Mouse (Mus musculus): Measurements from ENCODE around the gene Chrdl2. TPM values are rescaled to one million over a fixed set of nuclear protein-coding genes. Genes with fewer than 3 reads are reported as not detected.
"Not testable (repeated sequence)": the region's sequence is repeated elsewhere in the genome, so short reads cannot be mapped to it uniquely, and the experiment has no call there.

Gene Chrdl2
- polyA plus RNA-seq, 1 experiment from 2014 or later, result 0.10 TPM

DNA sequence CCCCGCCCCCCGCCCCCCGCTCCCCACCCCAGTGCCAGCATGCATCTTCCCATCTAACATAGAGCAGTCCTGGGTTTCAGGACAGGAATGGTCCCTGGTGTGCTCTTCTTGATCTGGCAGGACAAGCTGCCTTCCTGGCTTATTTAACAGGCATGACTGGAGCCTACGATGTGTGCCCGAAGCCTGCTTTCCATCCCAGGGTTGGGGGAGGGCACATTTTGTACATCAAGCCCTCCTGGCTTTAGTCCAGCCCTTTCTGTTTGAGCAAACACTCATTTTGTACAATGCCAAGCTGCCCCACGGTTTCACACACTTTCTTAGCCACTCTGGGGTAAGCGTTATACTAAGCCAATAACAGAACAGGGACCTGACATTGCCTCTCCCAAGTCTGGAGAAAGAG is 30.1 kb downstream of the Chrdl2 start:
- Histone ChIP-seq H3K4me3 (ENCODE audit: low read depth, low read length) (no peak overlapping the region), H3K27ac (ENCODE audit: low read depth, low read length) (no peak overlapping the region), H3K9me3 (replicated peaks; ENCODE audit: control insufficient read depth, low read length) (no peaks in the 10 kb centered on the region), H3K27me3 (ENCODE audit: control insufficient read depth, insufficient read depth, low read length) (no peaks in the 10 kb centered on the region; the same call in 1 of the 2 replicates), H3K9ac (ENCODE audit: low read depth, low read length) (no peak overlapping the region), H3K4me2 (no peak overlapping the region), H3K36me3 (ENCODE audit: control insufficient read depth, insufficient read depth, low read length) (no peaks in the 10 kb centered on the region), H3K4me1 (ENCODE audit: control insufficient read depth, insufficient read depth, low read length) (no peaks in the 10 kb centered on the region)
- WGBS (ENCODE audit: insufficient replicate concordance), result 80% methylated on average over 7 of the region's 7 CpGs
- no peak for ATAC-seq (replicated peaks; ENCODE audit: insufficient number of reproducible peaks, low FRiP score, low TSS enrichment)

- no peak overlapping the region for H3K4me2 ChIP-seq
- no peak overlapping the region for H3K27ac ChIP-seq (ENCODE audit: low read depth, low read length)
- no peaks in the 10 kb centered on the region for H3K4me1 ChIP-seq (ENCODE audit: control insufficient read depth, insufficient read depth, low read length)
- H3K27me3 ChIP-seq (ENCODE audit: control insufficient read depth, insufficient read depth, low read length), result no peaks in the 10 kb centered on the region; the same call in 1 of the 2 replicates
- H3K9me3 ChIP-seq (replicated peaks; ENCODE audit: control insufficient read depth, low read length), result no peaks in the 10 kb centered on the region
- no peak for ATAC-seq (replicated peaks; ENCODE audit: insufficient number of reproducible peaks, low FRiP score, low TSS enrichment)
- 67% methylated on average over 3 of the region's 3 CpGs for WGBS (ENCODE audit: insufficient replicate concordance)
- H3K4me3 ChIP-seq (ENCODE audit: low read depth, low read length), result no peak overlapping the region
- no peak overlapping the region for H3K9ac ChIP-seq (ENCODE audit: low read depth, low read length)
- H3K36me3 ChIP-seq (ENCODE audit: control insufficient read depth, insufficient read depth, low read length), result no peaks in the 10 kb centered on the region
Measured at GRCm38 (mm10) chr7:100036495-100036894, 30.5 kb downstream of the Chrdl2 start.

DNA sequence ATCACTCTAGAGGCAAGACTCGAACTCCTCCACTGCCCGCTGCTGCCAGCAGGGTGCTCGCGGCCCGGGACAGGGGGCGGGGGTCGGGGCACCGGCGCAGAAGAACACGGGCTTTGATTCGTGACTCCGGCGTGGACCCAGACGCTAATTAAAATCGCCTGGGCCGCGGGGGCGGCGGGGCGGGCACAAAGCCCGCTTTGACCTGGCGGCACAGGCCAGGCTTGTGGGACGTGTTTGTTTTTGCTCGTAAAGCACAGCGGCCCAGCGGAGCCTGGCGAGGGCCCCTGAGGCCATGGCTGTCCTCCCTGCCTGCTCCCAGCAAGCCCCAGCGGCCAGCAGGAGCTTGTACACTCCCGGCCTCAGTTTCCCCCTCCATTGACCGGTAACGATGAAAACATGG is 36.1 kb downstream of the Chrdl2 start:
- H3K4me2 ChIP-seq, result peak overlapping the region; percentile 50
- H3K4me1 ChIP-seq (ENCODE audit: control insufficient read depth, insufficient read depth, low read length), result peaks cover 9% of the 10 kb centered on the region
- WGBS (ENCODE audit: insufficient replicate concordance), result 12% methylated on average over 31 of the region's 31 CpGs
- ATAC-seq (replicated peaks; ENCODE audit: insufficient number of reproducible peaks, low FRiP score, low TSS enrichment), result no peak
- H3K27me3 ChIP-seq (ENCODE audit: control insufficient read depth, insufficient read depth, low read length), result peaks cover 8% of the 10 kb centered on the region
- no peaks in the 10 kb centered on the region for H3K36me3 ChIP-seq (ENCODE audit: control insufficient read depth, insufficient read depth, low read length)
- peak overlapping the region; percentile 31; the same call in 1 of the 2 replicates for H3K9ac ChIP-seq (ENCODE audit: low read depth, low read length)
- H3K9me3 ChIP-seq (replicated peaks; ENCODE audit: control insufficient read depth, low read length), result no peaks in the 10 kb centered on the region
- no peak overlapping the region for H3K27ac ChIP-seq (ENCODE audit: low read depth, low read length)
- H3K4me3 ChIP-seq (ENCODE audit: low read depth, low read length), result peak overlapping the region; percentile 20; the same call in 1 of the 2 replicates

DNA sequence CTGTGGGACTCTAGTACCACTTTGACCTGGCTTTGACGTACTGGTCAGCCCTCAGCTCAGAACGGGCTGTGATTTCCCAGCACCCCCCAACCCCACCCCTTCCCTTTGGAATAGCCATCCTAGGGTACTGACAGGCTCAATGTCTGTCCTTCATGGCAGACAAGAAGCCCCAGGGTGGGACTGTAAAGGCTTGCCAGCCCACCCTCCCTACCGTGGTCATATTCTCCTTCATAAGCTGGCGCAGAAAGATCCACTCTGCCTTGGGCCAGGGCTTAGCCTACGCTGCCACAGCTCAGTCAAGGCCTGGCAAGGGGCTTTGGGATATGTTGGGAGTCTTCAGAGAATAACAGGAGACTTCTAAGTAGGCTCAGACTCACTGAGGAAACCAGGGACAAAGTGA is 37.1 kb downstream of the Chrdl2 start:
- WGBS (ENCODE audit: insufficient replicate concordance), result 83% methylated on average over 5 of the region's 5 CpGs
- H3K36me3 ChIP-seq (ENCODE audit: control insufficient read depth, insufficient read depth, low read length), result no peaks in the 10 kb centered on the region

DNA sequence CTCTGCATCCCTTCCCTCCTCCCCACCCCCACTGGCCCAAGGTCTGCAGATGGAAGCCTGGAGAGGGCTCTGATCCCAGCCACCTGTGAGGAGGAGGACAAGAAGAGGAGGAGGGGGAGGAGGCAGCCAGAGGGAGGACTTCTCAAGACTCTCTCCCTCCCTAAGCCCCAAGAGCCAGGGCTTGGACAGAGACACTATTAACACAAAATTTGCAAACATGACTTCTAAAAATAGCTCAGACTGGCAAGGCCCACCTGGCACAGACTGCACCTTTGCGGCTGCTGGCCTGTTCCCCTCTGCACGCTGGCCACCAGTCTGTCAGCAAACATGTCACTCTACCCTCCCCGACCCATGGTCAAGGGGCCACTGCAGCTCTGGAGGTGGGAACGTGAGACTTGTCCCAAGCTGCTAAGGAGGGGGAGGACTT is 37.6 kb downstream of the Chrdl2 start:
- Histone ChIP-seq H3K4me1 (ENCODE audit: control insufficient read depth, insufficient read depth, low read length) (peaks cover 9% of the 10 kb centered on the region), H3K9me3 (replicated peaks; ENCODE audit: control insufficient read depth, low read length) (no peaks in the 10 kb centered on the region), H3K4me2 (no peak overlapping the region), H3K4me3 (ENCODE audit: low read depth, low read length) (no peak overlapping the region), H3K27ac (ENCODE audit: low read depth, low read length) (no peak overlapping the region), H3K27me3 (ENCODE audit: control insufficient read depth, insufficient read depth, low read length) (peaks cover 8% of the 10 kb centered on the region), H3K9ac (ENCODE audit: low read depth, low read length) (no peak overlapping the region), H3K36me3 (ENCODE audit: control insufficient read depth, insufficient read depth, low read length) (no peaks in the 10 kb centered on the region)
- ATAC-seq (replicated peaks; ENCODE audit: insufficient number of reproducible peaks, low FRiP score, low TSS enrichment), result no peak
- 25% methylated on average over 4 of the region's 4 CpGs for WGBS (ENCODE audit: insufficient replicate concordance)

More for the DNA sequence above, 37.1 kb downstream of the Chrdl2 start:
- ATAC-seq (replicated peaks; ENCODE audit: insufficient number of reproducible peaks, low FRiP score, low TSS enrichment), result no peak
- Histone ChIP-seq H3K27me3 (ENCODE audit: control insufficient read depth, insufficient read depth, low read length) (peaks cover 8% of the 10 kb centered on the region), H3K27ac (ENCODE audit: low read depth, low read length) (no peak overlapping the region), H3K4me1 (ENCODE audit: control insufficient read depth, insufficient read depth, low read length) (peaks cover 9% of the 10 kb centered on the region), H3K4me2 (no peak overlapping the region), H3K9ac (ENCODE audit: low read depth, low read length) (no peak overlapping the region), H3K9me3 (replicated peaks; ENCODE audit: control insufficient read depth, low read length) (no peaks in the 10 kb centered on the region), H3K4me3 (ENCODE audit: low read depth, low read length) (no peak overlapping the region)

DNA sequence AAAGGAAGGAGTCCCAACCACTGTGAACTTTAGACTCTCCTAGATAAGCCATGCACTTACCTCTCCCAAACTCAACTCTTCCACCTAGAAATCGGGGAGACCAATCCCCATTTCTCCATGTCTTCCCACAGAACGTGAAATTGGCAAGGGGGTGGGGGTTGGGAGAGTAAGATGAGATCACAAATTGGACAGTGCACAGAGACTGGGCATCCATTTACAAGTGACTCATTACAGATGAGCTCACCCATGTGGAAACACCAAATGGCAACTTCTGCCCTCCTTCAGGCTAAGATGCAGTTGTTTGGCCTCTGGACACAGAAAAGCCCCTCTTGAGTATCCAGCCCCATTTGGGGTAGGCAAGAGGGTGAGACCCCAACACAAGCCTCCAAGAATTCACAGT is 40.5 kb downstream of the Chrdl2 start:
- peaks cover 8% of the 10 kb centered on the region for H3K27me3 ChIP-seq (ENCODE audit: control insufficient read depth, insufficient read depth, low read length)
- ATAC-seq (replicated peaks; ENCODE audit: insufficient number of reproducible peaks, low FRiP score, low TSS enrichment), result no peak
- WGBS (ENCODE audit: insufficient replicate concordance), result 61% methylated on average over 2 of the region's 2 CpGs

DNA sequence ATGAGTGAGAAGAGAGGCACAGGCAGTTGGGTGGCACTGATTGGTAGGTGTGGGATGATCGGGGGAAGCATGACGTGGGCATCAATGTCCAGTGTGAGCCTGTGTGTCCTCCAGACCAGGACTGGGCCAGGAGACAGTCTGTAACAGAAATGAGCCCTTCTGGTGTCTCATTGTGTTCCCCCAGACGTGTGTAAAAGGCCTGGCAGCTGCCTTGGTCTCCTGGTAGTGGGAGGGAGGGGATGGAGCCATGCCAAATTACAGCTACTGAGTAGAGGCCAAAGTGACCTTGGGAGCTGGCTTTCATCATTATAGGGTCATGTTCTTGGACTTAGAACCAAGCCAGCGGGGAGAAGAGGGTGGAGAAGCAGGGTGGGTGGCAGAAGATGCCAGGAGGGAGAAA is 45.9 kb downstream of the Chrdl2 start:
- no peak for ATAC-seq (replicated peaks; ENCODE audit: insufficient number of reproducible peaks, low FRiP score, low TSS enrichment)
- Histone ChIP-seq H3K27me3 (ENCODE audit: control insufficient read depth, insufficient read depth, low read length) (no peaks in the 10 kb centered on the region), H3K27ac (ENCODE audit: low read depth, low read length) (no peak overlapping the region), H3K4me1 (ENCODE audit: control insufficient read depth, insufficient read depth, low read length) (no peaks in the 10 kb centered on the region), H3K9ac (ENCODE audit: low read depth, low read length) (no peak overlapping the region), H3K4me2 (no peak overlapping the region), H3K9me3 (replicated peaks; ENCODE audit: control insufficient read depth, low read length) (no peaks in the 10 kb centered on the region), H3K36me3 (ENCODE audit: control insufficient read depth, insufficient read depth, low read length) (no peaks in the 10 kb centered on the region), H3K4me3 (ENCODE audit: low read depth, low read length) (no peak overlapping the region)
- WGBS (ENCODE audit: insufficient replicate concordance), result 65% methylated on average over 4 of the region's 4 CpGs

More for the DNA sequence above, 40.5 kb downstream of the Chrdl2 start:
- H3K4me3 ChIP-seq (ENCODE audit: low read depth, low read length), result no peak overlapping the region
- no peak overlapping the region for H3K4me2 ChIP-seq
- H3K36me3 ChIP-seq (ENCODE audit: control insufficient read depth, insufficient read depth, low read length), result no peaks in the 10 kb centered on the region
- H3K27ac ChIP-seq (ENCODE audit: low read depth, low read length), result no peak overlapping the region
- H3K4me1 ChIP-seq (ENCODE audit: control insufficient read depth, insufficient read depth, low read length), result peaks cover 9% of the 10 kb centered on the region
- no peaks in the 10 kb centered on the region for H3K9me3 ChIP-seq (replicated peaks; ENCODE audit: control insufficient read depth, low read length)
- no peak overlapping the region for H3K9ac ChIP-seq (ENCODE audit: low read depth, low read length)

GRCm38 (mm10) chr7:100052991-100053390 is 47.0 kb downstream of the Chrdl2 start:
- ATAC-seq (replicated peaks; ENCODE audit: insufficient number of reproducible peaks, low FRiP score, low TSS enrichment); H3K27me3 ChIP-seq (ENCODE audit: control insufficient read depth, insufficient read depth, low read length); H3K4me2 ChIP-seq; H3K27ac ChIP-seq (ENCODE audit: low read depth, low read length); H3K9me3 ChIP-seq (replicated peaks; ENCODE audit: control insufficient read depth, low read length); H3K9ac ChIP-seq (ENCODE audit: low read depth, low read length); H3K4me3 ChIP-seq (ENCODE audit: low read depth, low read length); H3K36me3 ChIP-seq (ENCODE audit: control insufficient read depth, insufficient read depth, low read length); H3K4me1 ChIP-seq (ENCODE audit: control insufficient read depth, insufficient read depth, low read length): not testable (repeated sequence)
- 76% methylated on average over 2 of the region's 2 CpGs for WGBS (ENCODE audit: insufficient replicate concordance)

DNA sequence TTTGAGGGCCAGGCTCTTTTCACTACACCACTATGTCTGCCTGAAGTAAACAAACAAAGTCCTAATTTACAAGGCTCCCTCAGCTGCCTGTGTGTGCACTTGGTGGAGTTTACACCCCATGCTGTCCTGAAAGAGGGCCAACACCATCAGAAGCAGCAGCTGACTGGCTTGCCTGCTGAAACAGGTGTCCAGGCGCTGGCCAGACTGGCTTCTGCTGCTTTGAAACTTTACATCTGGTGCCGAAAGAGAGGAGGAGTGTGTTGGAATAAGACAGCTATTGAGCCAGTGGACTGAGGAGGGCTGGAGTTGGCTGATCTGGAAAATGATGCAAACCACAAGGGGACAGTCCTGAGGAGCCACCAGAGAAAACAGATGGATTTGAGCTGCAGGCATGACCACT is 68.0 kb downstream of the Chrdl2 start:
- ATAC-seq (replicated peaks; ENCODE audit: insufficient number of reproducible peaks, low FRiP score, low TSS enrichment), result no peak
- 78% methylated on average over 2 of the region's 2 CpGs for WGBS (ENCODE audit: insufficient replicate concordance)
- Histone ChIP-seq H3K4me3 (ENCODE audit: low read depth, low read length) (no peak overlapping the region), H3K36me3 (ENCODE audit: control insufficient read depth, insufficient read depth, low read length) (no peaks in the 10 kb centered on the region), H3K27me3 (ENCODE audit: control insufficient read depth, insufficient read depth, low read length) (no peaks in the 10 kb centered on the region), H3K9ac (ENCODE audit: low read depth, low read length) (no peak overlapping the region), H3K4me2 (no peak overlapping the region), H3K27ac (ENCODE audit: low read depth, low read length) (no peak overlapping the region), H3K4me1 (ENCODE audit: control insufficient read depth, insufficient read depth, low read length) (no peaks in the 10 kb centered on the region), H3K9me3 (replicated peaks; ENCODE audit: control insufficient read depth, low read length) (no peaks in the 10 kb centered on the region)
